Mouse (Mus musculus): ENCODE measurements around the gene Sdsl. TPM values are rescaled to one million over a fixed set of nuclear protein-coding genes. Genes with fewer than 3 reads are reported as not detected.

Sdsl gene
- polyA plus RNA-seq, 1 experiment from 2014 or later, result 6.9 TPM

GRCm38 (mm10) chr5:120439887-120440670 lies 32.5 kb downstream of the Sdsl start:
- Histone ChIP-seq H3K27ac (replicated peaks) (peak overlapping the region; percentile 94), H3K4me3 (peak overlapping the region; percentile 59), H3K27me3 (peaks cover 76% of the 10 kb centered on the region), H3K4me2 (peak overlapping the region; percentile 68), H3K36me3 (peaks cover 7% of the 10 kb centered on the region), H3K4me1 (replicated peaks) (peaks cover 38% of the 10 kb centered on the region), H3K9me3 (no peaks in the 10 kb centered on the region), H3K9ac (peak overlapping the region; percentile 92)
- ATAC-seq (ENCODE audit: low read depth), result peak; percentile 32; the same call in 1 of the 2 replicates
- WGBS, result 1% methylated on average over 61 of the region's 61 CpGs

DNA sequence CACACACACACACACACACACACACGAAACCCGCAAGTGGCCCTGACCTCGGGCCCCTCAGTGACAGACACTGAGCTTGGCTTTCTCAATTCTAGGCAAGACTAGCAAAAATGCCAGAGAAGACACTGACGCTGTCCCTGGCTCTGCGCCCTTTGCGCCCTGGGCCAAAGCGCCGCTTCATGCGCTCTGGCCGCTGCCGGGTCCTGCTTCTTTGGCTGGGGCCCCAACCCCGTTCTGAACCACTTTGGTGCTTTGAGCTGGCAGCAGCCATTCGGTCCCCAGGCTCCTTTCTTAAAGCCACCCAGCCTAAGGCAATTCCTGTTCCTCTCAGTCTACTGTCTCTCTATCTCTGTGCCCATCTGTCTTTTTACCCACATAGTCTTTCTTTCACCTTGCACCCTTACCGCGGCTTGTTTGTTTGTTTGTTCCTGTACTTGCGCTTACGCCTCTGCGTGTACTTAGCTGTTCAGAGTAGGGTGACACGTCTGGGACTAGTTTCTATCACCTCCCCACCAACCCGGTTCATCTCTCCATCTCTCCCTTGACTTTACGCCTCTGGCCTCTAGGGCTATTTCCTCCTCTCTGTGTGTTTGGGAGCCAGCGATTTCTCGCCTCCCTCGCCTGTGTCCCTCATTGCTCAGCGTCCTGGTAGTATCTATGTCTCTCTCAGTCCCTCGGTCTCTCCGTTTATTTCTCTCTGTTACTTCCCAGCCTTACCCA lies 33.5 kb downstream of the Sdsl start:
- no peaks in the 10 kb centered on the region for H3K9me3 ChIP-seq
- ATAC-seq (ENCODE audit: low read depth), result no peak
- peak overlapping the region; percentile 94 for H3K27ac ChIP-seq (replicated peaks)
- H3K27me3 ChIP-seq, result peaks cover 76% of the 10 kb centered on the region
- H3K36me3 ChIP-seq, result peaks cover 7% of the 10 kb centered on the region
- WGBS, result 2% methylated on average over 27 of the region's 27 CpGs
- H3K9ac ChIP-seq, result peak overlapping the region; percentile 92
- peaks cover 38% of the 10 kb centered on the region for H3K4me1 ChIP-seq (replicated peaks)
- H3K4me2 ChIP-seq, result peak overlapping the region; percentile 68
- H3K4me3 ChIP-seq, result peak overlapping the region; percentile 59

DNA sequence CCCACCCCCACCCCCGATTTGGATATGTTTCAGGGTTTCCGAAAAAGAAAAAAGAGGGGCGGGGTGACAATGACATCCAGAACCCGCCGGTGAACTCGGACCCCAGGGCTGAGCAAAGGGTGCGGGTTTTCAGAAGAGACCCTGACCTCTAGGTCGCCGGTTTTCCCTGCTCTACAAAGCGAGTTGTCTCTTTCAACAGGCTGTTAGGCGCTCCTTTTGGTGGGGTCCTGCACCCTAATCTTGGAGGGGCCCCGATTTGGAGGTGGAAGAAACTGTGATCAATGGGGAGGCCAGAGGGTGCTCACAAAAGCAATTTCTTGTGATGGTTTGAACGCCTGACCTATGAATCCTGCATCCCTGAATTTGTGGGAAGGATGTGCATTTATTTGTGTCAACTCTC lies 34.1 kb downstream of the Sdsl start:
- WGBS, result 1% methylated on average over 13 of the region's 13 CpGs

DNA sequence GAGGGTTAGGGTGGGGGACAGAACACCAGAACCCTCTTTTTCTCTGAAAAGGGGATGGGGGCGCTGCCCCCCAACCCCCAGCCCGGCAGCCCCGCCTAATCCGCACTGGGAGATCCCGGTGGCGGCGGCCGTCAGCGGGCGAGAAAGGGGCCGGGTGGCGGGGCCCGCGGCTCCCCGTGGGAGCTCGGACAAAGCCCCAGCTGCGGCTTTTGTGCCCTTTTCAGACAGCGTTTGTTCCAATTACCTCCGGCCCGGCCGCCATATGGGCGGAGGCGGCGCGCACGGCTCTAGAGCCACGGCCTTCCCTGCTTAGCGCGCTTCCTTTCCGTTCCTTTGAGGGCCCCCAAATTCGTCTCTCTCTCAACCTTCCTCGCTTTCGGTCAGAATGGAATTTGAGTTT lies 34.6 kb downstream of the Sdsl start:
- Histone ChIP-seq H3K4me1 (replicated peaks) (peaks cover 38% of the 10 kb centered on the region), H3K4me3 (peak overlapping the region; percentile 59), H3K27me3 (peaks cover 83% of the 10 kb centered on the region), H3K9me3 (no peaks in the 10 kb centered on the region), H3K36me3 (peaks cover 7% of the 10 kb centered on the region), H3K9ac (peak overlapping the region; percentile 92), H3K27ac (replicated peaks) (peak overlapping the region; percentile 94), H3K4me2 (peak overlapping the region; percentile 68)
- ATAC-seq (ENCODE audit: low read depth), result no peak
- WGBS, result 0% methylated on average over 32 of the region's 33 CpGs

More for the DNA sequence above, 34.1 kb downstream of the Sdsl start:
- Histone ChIP-seq H3K9ac (peak overlapping the region; percentile 92), H3K9me3 (no peaks in the 10 kb centered on the region), H3K4me3 (peak overlapping the region; percentile 59), H3K27me3 (peaks cover 80% of the 10 kb centered on the region), H3K4me1 (replicated peaks) (peaks cover 38% of the 10 kb centered on the region), H3K27ac (replicated peaks) (peak overlapping the region; percentile 94), H3K4me2 (peak overlapping the region; percentile 68), H3K36me3 (peaks cover 7% of the 10 kb centered on the region)
- ATAC-seq (ENCODE audit: low read depth), result no peak

GRCm38 (mm10) chr5:120437539-120437938 lies 35.1 kb downstream of the Sdsl start:
- no peak for ATAC-seq (ENCODE audit: low read depth)
- Histone ChIP-seq H3K27me3 (peaks cover 83% of the 10 kb centered on the region), H3K4me1 (replicated peaks) (peaks cover 38% of the 10 kb centered on the region), H3K4me2 (peak overlapping the region; percentile 68), H3K4me3 (peak overlapping the region; percentile 59), H3K36me3 (peaks cover 7% of the 10 kb centered on the region), H3K27ac (replicated peaks) (peak overlapping the region; percentile 94), H3K9me3 (no peaks in the 10 kb centered on the region), H3K9ac (peak overlapping the region; percentile 92)
- WGBS, result 2% methylated on average over 17 of the region's 17 CpGs

DNA sequence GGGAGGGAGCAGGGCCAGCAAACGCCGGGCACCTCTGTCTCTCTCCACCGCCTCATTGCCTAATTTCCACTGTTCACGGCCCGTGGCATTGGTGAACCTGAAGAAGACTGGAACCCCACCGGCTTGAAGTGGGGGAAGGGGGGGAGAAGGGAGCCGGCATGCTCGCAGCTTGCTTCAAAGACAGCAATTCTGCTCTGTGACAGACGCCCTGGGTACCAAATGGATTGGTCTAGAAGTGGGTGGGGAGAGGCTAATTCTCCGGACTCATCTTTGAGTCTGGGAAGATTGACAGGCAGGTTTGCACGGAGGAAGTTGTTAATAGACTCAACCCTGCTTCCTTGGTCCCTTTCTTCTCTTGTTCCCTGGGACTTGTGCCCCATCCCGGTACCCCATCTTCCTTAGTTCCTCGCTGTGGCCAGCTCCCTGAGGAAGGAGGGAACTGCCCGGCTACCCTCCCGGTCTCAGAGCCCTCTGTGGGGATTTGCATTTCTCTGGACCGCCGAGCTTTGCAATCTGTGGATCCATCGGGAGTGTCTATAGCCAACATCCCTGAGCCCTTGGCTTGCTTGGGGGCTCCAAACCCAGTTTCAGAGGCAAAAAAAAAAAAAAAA lies 35.6 kb downstream of the Sdsl start:
- H3K36me3 ChIP-seq, result peaks cover 7% of the 10 kb centered on the region
- H3K27me3 ChIP-seq, result peaks cover 84% of the 10 kb centered on the region
- H3K27ac ChIP-seq (replicated peaks), result peak overlapping the region; percentile 94
- H3K4me1 ChIP-seq (replicated peaks), result peaks cover 39% of the 10 kb centered on the region
- no peaks in the 10 kb centered on the region for H3K9me3 ChIP-seq
- under 1% methylated on average over 18 of the region's 18 CpGs for WGBS
- H3K4me3 ChIP-seq, result peak overlapping the region; percentile 59
- ATAC-seq (ENCODE audit: low read depth), result no peak
- peak overlapping the region; percentile 68 for H3K4me2 ChIP-seq
- H3K9ac ChIP-seq, result peak overlapping the region; percentile 92

- Histone ChIP-seq H3K36me3 (peaks cover 7% of the 10 kb centered on the region), H3K9me3 (no peaks in the 10 kb centered on the region), H3K4me1 (replicated peaks) (peaks cover 42% of the 10 kb centered on the region), H3K4me2 (peak overlapping the region; percentile 68), H3K4me3 (peak overlapping the region; percentile 59), H3K9ac (peak overlapping the region; percentile 92), H3K27me3 (peaks cover 94% of the 10 kb centered on the region), H3K27ac (replicated peaks) (peak overlapping the region; percentile 94)
- no peak for ATAC-seq (ENCODE audit: low read depth)
- WGBS, result under 1% methylated on average over 47 of the region's 47 CpGs
Observed at GRCm38 (mm10) chr5:120435731-120436501, 36.7 kb downstream of the Sdsl start.

DNA sequence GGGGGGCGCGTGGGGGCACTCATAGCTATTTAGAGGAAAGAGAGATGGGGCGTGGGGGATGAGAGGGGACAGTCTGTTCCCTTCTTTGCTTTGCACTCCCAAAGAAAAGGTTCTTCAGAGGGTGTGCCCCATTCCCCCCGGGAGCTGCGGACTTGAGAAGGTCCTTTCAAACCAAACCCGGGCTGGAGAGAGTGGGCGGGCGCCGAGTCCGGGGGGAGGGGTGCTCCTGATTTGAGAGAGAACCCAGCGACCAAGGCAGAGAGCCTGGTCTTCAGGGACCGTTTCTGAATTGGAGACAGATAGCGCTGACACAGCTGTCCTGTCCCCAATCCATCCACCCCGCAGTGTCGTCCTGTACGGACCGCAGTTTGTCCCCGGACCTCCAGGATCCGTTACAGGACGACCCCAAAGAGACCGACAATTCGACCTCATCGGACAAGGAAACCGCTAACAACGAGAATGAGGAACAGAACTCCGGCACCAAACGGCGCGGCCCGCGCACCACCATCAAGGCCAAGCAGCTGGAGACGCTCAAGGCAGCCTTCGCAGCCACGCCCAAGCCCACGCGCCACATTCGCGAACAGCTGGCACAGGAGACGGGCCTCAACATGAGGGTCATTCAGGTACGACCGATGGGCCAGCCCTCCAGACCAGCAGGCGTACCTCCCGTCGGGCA lies 37.5 kb downstream of the Sdsl start:
- H3K27me3 ChIP-seq, result peaks cover 97% of the 10 kb centered on the region
- H3K36me3 ChIP-seq, result peaks cover 5% of the 10 kb centered on the region
- H3K4me2 ChIP-seq, result peak overlapping the region; percentile 68
- H3K9me3 ChIP-seq, result no peaks in the 10 kb centered on the region
- under 1% methylated on average over 44 of the region's 44 CpGs for WGBS
- no peak for ATAC-seq (ENCODE audit: low read depth)
- H3K27ac ChIP-seq (replicated peaks), result peak overlapping the region; percentile 94
- peaks cover 38% of the 10 kb centered on the region for H3K4me1 ChIP-seq (replicated peaks)
- peak overlapping the region; percentile 59 for H3K4me3 ChIP-seq
- H3K9ac ChIP-seq, result peak overlapping the region; percentile 92

- Histone ChIP-seq H3K9ac (peak overlapping the region; percentile 92), H3K4me2 (peak overlapping the region; percentile 68), H3K36me3 (peaks cover 4% of the 10 kb centered on the region; the same call in 1 of the 2 replicates), H3K27ac (replicated peaks) (peak overlapping the region; percentile 94), H3K4me3 (peak overlapping the region; percentile 59), H3K9me3 (no peaks in the 10 kb centered on the region), H3K4me1 (replicated peaks) (peaks cover 30% of the 10 kb centered on the region), H3K27me3 (peaks cover 97% of the 10 kb centered on the region)
- WGBS, result 2% methylated on average over 21 of the region's 21 CpGs
- no peak for ATAC-seq (ENCODE audit: low read depth)
Observed at GRCm38 (mm10) chr5:120434231-120434735, 38.3 kb downstream of the Sdsl start.

- Histone ChIP-seq H3K9ac (peak overlapping the region; percentile 92), H3K27ac (replicated peaks) (peak overlapping the region; percentile 94), H3K27me3 (peaks cover 96% of the 10 kb centered on the region), H3K9me3 (no peaks in the 10 kb centered on the region), H3K36me3 (peaks cover 4% of the 10 kb centered on the region; the same call in 1 of the 2 replicates), H3K4me1 (replicated peaks) (peaks cover 22% of the 10 kb centered on the region), H3K4me3 (peak overlapping the region; percentile 59), H3K4me2 (peak overlapping the region; percentile 68)
- under 1% methylated on average over 13 of the region's 13 CpGs for WGBS
- ATAC-seq (ENCODE audit: low read depth), result no peak
Observed at GRCm38 (mm10) chr5:120433135-120433760, 39.4 kb downstream of the Sdsl start.

All from neural tube, embryonic 13.5 days (tissue).